Mouse (Mus musculus): ENCODE measurements around the gene Gm26602. TPM values are rescaled to one million over a fixed set of nuclear protein-coding genes. Genes with fewer than 3 reads are reported as not detected.

The Gm26602 gene
- polyA plus RNA-seq, 1 experiment = 0.21 TPM

- Histone ChIP-seq H3K4me3 (replicated peaks) (no peak overlapping the region), H3K36me3 (ENCODE audit: control insufficient read depth) (no peaks in the 10 kb centered on the region), H3K9me3 (ENCODE audit: control insufficient read depth, low read length) (peaks cover 15% of the 10 kb centered on the region), H3K4me1 (ENCODE audit: control insufficient read depth) (peaks cover 66% of the 10 kb centered on the region), H3K27me3 (ENCODE audit: control insufficient read depth) (peaks cover 72% of the 10 kb centered on the region)
- no peak for TF ChIP-seq TAL1 (IDR thresholded peaks at IDR 0.05; ENCODE audit: low read length)
- TF ChIP-seq GATA1 (IDR thresholded peaks at IDR 0.05; ENCODE audit: low read length) = no peak
Observed at GRCm38 (mm10) chr10:79920056-79920890, 9.6 kb downstream of the Gm26602 start.

GRCm38 (mm10) chr10:79920958-79921535, 10.4 kb downstream of the Gm26602 start, which contains the start of gene R3hdm4:
Gene R3hdm4 (minus strand): TSS chr10:79921208.
- peaks cover 67% of the 10 kb centered on the region for H3K4me1 ChIP-seq (ENCODE audit: control insufficient read depth)
- no peaks in the 10 kb centered on the region for H3K36me3 ChIP-seq (ENCODE audit: control insufficient read depth)
- TF ChIP-seq TAL1 (IDR thresholded peaks at IDR 0.05; ENCODE audit: low read length) = no peak
- TF ChIP-seq GATA1 (IDR thresholded peaks at IDR 0.05; ENCODE audit: low read length) = no peak
- H3K27me3 ChIP-seq (ENCODE audit: control insufficient read depth) = peaks cover 72% of the 10 kb centered on the region
- H3K4me3 ChIP-seq (replicated peaks) = no peak within 1 kb of the TSS
- peaks cover 15% of the 10 kb centered on the region for H3K9me3 ChIP-seq (ENCODE audit: control insufficient read depth, low read length)

DNA sequence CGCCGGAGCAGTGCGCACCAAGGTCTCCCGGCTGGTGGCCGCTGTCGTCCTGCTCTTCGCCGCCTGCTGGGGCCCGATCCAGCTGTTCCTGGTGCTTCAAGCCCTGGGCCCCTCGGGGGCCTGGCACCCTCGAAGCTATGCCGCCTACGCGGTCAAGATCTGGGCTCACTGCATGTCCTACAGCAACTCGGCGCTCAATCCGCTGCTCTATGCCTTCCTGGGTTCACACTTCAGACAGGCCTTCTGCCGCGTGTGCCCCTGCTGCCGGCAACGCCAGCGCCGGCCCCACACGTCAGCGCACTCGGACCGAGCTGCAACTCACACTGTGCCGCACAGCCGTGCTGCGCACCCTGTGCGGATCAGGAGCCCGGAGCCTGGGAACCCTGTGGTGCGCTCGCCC, 10.9 kb downstream of the Gm26602 start:
- H3K4me3 ChIP-seq (replicated peaks) = no peak overlapping the region
- H3K9me3 ChIP-seq (ENCODE audit: control insufficient read depth, low read length) = peaks cover 15% of the 10 kb centered on the region
- H3K27me3 ChIP-seq (ENCODE audit: control insufficient read depth) = peaks cover 72% of the 10 kb centered on the region
- H3K36me3 ChIP-seq (ENCODE audit: control insufficient read depth) = no peaks in the 10 kb centered on the region
- TF ChIP-seq GATA1 (IDR thresholded peaks at IDR 0.05; ENCODE audit: low read length) (no peak), TAL1 (IDR thresholded peaks at IDR 0.05; ENCODE audit: low read length) (no peak)
- H3K4me1 ChIP-seq (ENCODE audit: control insufficient read depth) = peaks cover 67% of the 10 kb centered on the region

- H3K4me1 ChIP-seq (ENCODE audit: control insufficient read depth) = peaks cover 62% of the 10 kb centered on the region
- H3K27me3 ChIP-seq (ENCODE audit: control insufficient read depth) = peaks cover 38% of the 10 kb centered on the region
- peaks cover 15% of the 10 kb centered on the region for H3K9me3 ChIP-seq (ENCODE audit: control insufficient read depth, low read length)
- H3K4me3 ChIP-seq (replicated peaks) = peak overlapping the region; percentile 82
- TF ChIP-seq GATA1 (IDR thresholded peaks at IDR 0.05; ENCODE audit: low read length) = no peak
- TF ChIP-seq TAL1 (IDR thresholded peaks at IDR 0.05; ENCODE audit: low read length) = no peak
- H3K36me3 ChIP-seq (ENCODE audit: control insufficient read depth) = no peaks in the 10 kb centered on the region; the same call in none of the 2 replicates
Observed at GRCm38 (mm10) chr10:79924998-79925784, 14.5 kb downstream of the Gm26602 start.

DNA sequence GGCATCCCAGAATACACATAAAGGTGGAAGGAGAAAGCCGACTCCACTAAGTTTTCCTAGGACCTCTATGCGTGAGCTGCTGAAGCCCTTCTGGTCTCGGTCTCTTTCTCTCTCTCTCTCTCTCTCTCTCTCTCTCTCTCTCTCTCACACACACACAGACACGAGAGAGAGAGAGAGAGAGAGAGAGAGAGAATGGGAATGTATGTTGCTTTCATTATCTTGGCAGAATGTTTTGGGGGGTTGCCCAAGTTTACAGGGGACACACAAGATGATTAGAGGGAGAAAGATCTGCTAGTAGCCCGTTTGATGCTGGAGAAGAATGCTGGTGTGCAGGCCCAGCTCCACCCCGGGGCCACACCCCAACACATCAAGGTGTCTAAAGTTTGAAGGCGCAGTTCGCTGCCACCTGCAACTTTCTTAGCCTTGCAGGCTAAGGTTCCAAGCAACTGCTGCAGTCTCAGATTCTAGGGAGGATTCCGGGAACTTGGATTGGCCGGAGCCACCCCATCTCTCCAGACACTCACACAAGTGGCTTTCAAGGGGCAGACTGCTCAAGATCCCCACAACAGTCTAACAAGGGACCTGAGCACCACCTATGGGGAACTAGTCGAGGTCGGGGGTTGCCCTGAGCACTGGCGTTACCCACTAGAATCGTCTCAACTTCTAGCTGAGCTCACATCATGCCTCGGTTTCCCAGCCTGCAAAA, 15.3 kb downstream of the Gm26602 start:
- peaks cover 30% of the 10 kb centered on the region for H3K27me3 ChIP-seq (ENCODE audit: control insufficient read depth)
- H3K9me3 ChIP-seq (ENCODE audit: control insufficient read depth, low read length) = peaks cover 8% of the 10 kb centered on the region
- peak overlapping the region; percentile 82 for H3K4me3 ChIP-seq (replicated peaks)
- H3K4me1 ChIP-seq (ENCODE audit: control insufficient read depth) = peaks cover 58% of the 10 kb centered on the region
- peaks cover 7% of the 10 kb centered on the region for H3K36me3 ChIP-seq (ENCODE audit: control insufficient read depth)
- TF ChIP-seq GATA1 (IDR thresholded peaks at IDR 0.05; ENCODE audit: low read length) = no peak
- no peak for TF ChIP-seq TAL1 (IDR thresholded peaks at IDR 0.05; ENCODE audit: low read length)

DNA sequence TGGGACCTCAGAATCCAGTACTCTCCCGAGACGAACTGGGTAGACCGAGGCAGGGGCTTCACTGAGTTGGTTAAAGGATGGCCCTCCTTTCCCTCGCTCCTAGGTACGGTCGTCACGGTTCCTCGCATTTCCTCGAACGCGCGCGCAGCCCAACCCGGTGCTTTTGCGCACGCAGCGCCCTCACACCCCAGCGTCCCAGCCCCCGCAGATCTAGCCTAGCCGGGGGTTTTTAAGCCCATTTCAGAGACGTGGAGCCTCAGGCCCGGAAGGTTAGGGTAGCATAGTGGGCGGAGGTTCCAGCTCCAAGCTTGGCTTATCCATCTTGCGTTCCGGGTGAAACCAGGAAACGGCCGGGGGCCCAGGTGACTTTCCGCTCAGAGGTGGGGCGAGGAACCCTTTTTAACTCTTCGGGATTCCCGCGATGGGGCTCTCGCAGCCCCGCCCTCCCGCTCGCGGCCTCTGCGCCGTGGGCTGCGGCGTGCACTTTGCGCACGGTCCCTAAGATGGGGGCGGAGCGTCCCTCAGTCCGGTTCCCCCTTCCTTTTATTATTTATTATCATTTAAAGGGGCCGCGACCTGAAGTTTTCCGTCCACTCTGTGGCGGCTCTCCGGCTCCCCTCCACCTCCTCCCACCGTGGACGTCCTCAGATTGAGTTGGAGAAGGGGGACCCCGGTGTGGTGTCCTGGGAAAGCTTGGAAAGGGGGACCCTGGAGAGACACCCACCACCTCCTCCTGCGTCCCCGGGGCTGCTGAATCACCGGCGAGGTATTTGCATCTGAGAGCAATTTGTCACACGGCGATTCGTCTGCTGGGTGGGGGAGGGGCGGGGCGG, 16.1 kb downstream of the Gm26602 start, which contains the start of gene Arid3a:
TSS of gene Arid3a (plus strand) at position 553 of the 833 bp plus-strand sequence.
- TF ChIP-seq TAL1 (IDR thresholded peaks at IDR 0.05; ENCODE audit: low read length) = no peak
- TF ChIP-seq GATA1 (IDR thresholded peaks at IDR 0.05; ENCODE audit: low read length) = no peak
- H3K4me3 ChIP-seq (replicated peaks) = peak within 1 kb of the TSS; percentile 82
- H3K36me3 ChIP-seq (ENCODE audit: control insufficient read depth) = peaks cover 15% of the 10 kb centered on the region
- peaks cover 23% of the 10 kb centered on the region for H3K27me3 ChIP-seq (ENCODE audit: control insufficient read depth)
- peaks cover under 1% of the 10 kb centered on the region; the same call in 1 of the 2 replicates for H3K9me3 ChIP-seq (ENCODE audit: control insufficient read depth, low read length)
- peaks cover 54% of the 10 kb centered on the region for H3K4me1 ChIP-seq (ENCODE audit: control insufficient read depth)

GRCm38 (mm10) chr10:79927324-79928029, 16.8 kb downstream of the Gm26602 start:
- H3K9me3 ChIP-seq (ENCODE audit: control insufficient read depth, low read length) = no peaks in the 10 kb centered on the region
- peaks cover 22% of the 10 kb centered on the region for H3K36me3 ChIP-seq (ENCODE audit: control insufficient read depth)
- peaks cover 15% of the 10 kb centered on the region for H3K27me3 ChIP-seq (ENCODE audit: control insufficient read depth)
- peaks cover 53% of the 10 kb centered on the region for H3K4me1 ChIP-seq (ENCODE audit: control insufficient read depth)
- TF ChIP-seq GATA1 (IDR thresholded peaks at IDR 0.05; ENCODE audit: low read length) (no peak), TAL1 (IDR thresholded peaks at IDR 0.05; ENCODE audit: low read length) (no peak)
- H3K4me3 ChIP-seq (replicated peaks) = peak overlapping the region; percentile 82
